In genomic region chr19:16492453-16492852, GRCm38 (mm10) we compare ENCODE assay signal across 29 mouse cellular contexts. TPM values are rescaled to one million over a fixed set of nuclear protein-coding genes. Genes with fewer than 3 reads are reported as not detected.
DNase-seq lines count a peak whose midpoint lies in the region; ATAC-seq and TF ChIP-seq lines count a peak whose summit lies in the region.
"Had no signal": no experiment of that assay in that cellular context is flagged by ENCODE, and none has a peak within 500 bp of the region (broad histone marks: within the 10 kb centered on the region; RNA-seq: fewer than 3 reads in every experiment).

No protein-coding gene starts in this region.

- DNase-seq in forebrain, embryonic 11.5 days (ENCODE audit: low spot score) = no peak
- DNase-seq in MEL (ENCODE audit: low read depth, low spot score) = peak; percentile 51
- DNase-seq in liver, embryonic 13.5 days = no peak
- no peak for DNase-seq in layer of hippocampus, adult 11-12 months (ENCODE audit: low spot score)
- DNase-seq in embryo, embryonic 10.5 days (ENCODE audit: low spot score) = no peak
- DNase-seq: adrenal gland, postnatal 14 days; cerebellum, adult 11 months; cerebellum, adult 9-10 months; cerebellum, postnatal 36 days; embryo, embryonic 11 days; forebrain, postnatal 0 days; heart, postnatal 14 days; kidney, adult 2 months; kidney, postnatal 36 days; layer of hippocampus, postnatal 36 days; left cerebral cortex, postnatal 4 days; lung, postnatal 36 days; spleen, adult 18-20 months; thymus, postnatal 25 days had no signal

- no peak overlapping the region for H3K9ac ChIP-seq in forebrain, embryonic 11.5 days (ENCODE audit: low read length)
- H3K9ac ChIP-seq in forebrain, embryonic 15.5 days (replicated peaks) = no peak overlapping the region
- no peak overlapping the region for H3K9ac ChIP-seq in MEL (ENCODE audit: control insufficient read depth, low read depth, low read length, poor library complexity, severe bottlenecking)
- H3K9ac ChIP-seq in liver, embryonic 13.5 days = no peak overlapping the region
- H3K9ac ChIP-seq: forebrain, postnatal 0 days; intestine, embryonic 15.5 days; limb, embryonic 15.5 days; lung, embryonic 15.5 days; midbrain, embryonic 13.5 days had no signal

- H3K4me1 ChIP-seq in forebrain, embryonic 11.5 days (replicated peaks; ENCODE audit: control insufficient read depth, insufficient read depth, low read length) = peaks cover 7% of the 10 kb centered on the region; the same call in 1 of the 2 replicates
- H3K4me1 ChIP-seq in forebrain, embryonic 15.5 days = 0 out of 2 replicates have a peak, but pooled peaks cover 6% of the 10 kb centered on the region
- peaks cover 7 to 33% of the 10 kb centered on the region in 2 experiments for H3K4me1 ChIP-seq in MEL (ENCODE audit: control insufficient read depth in 1 of 2, insufficient read depth in 2 of 2, low read length in 2 of 2)
- H3K4me1 ChIP-seq in liver, embryonic 13.5 days (replicated peaks) = peaks cover 48% of the 10 kb centered on the region
- H3K4me1 ChIP-seq: megakaryocyte, embryonic 14.5 days had no signal

- no peaks in the 10 kb centered on the region for H3K9me3 ChIP-seq in forebrain, embryonic 11.5 days (ENCODE audit: control insufficient read depth, low read length)
- H3K9me3 ChIP-seq in forebrain, embryonic 15.5 days = no peaks in the 10 kb centered on the region
- no peaks in the 10 kb centered on the region for H3K9me3 ChIP-seq in MEL (replicated peaks; ENCODE audit: insufficient read depth, low read length)
- H3K9me3 ChIP-seq in liver, embryonic 13.5 days (replicated peaks) = no peaks in the 10 kb centered on the region
- H3K9me3 ChIP-seq: intestine, embryonic 15.5 days; limb, embryonic 15.5 days; lung, embryonic 15.5 days; megakaryocyte, embryonic 14.5 days; midbrain, embryonic 13.5 days had no signal

- H3K79me2 ChIP-seq in MEL (ENCODE audit: control insufficient read depth, insufficient read depth, low read length, poor library complexity) = no peaks in the 10 kb centered on the region

- H3K27me3 ChIP-seq in forebrain, embryonic 11.5 days (ENCODE audit: control insufficient read depth, insufficient read depth, low read length) = no peaks in the 10 kb centered on the region
- H3K27me3 ChIP-seq in forebrain, embryonic 15.5 days = no peaks in the 10 kb centered on the region
- H3K27me3 ChIP-seq in MEL (ENCODE audit: control insufficient read depth in 1 of 2, insufficient read depth in 2 of 2, low read length in 2 of 2) = no peaks in the 10 kb centered on the region
- no peaks in the 10 kb centered on the region for H3K27me3 ChIP-seq in liver, embryonic 13.5 days
- H3K27me3 ChIP-seq: intestine, embryonic 15.5 days; limb, embryonic 15.5 days; lung, embryonic 15.5 days; midbrain, embryonic 13.5 days had no signal

- no peak for TF ChIP-seq RAD21 in MEL (IDR thresholded peaks at IDR 0.05; ENCODE audit: low read depth, low read length)

- ATAC-seq in forebrain, embryonic 11.5 days (replicated peaks; ENCODE audit: low FRiP score) = no peak
- ATAC-seq in forebrain, embryonic 15.5 days (replicated peaks) = no peak
- ATAC-seq in liver, embryonic 13.5 days (ENCODE audit: low read depth) = peak; percentile 50
- ATAC-seq in megakaryocyte progenitor cell, adult 5-6 weeks (replicated peaks; ENCODE audit: poor library complexity) = 0 out of 2 replicates have a peak, but pooled peaks have one; percentile 39
- ATAC-seq: forebrain, postnatal 0 days; hindbrain, postnatal 0 days; intestine, embryonic 15.5 days; midbrain, embryonic 13.5 days had no signal

- 94% methylated on average over 1 of the region's 1 CpGs for WGBS in forebrain, embryonic 11.5 days
- 85% methylated on average over 1 of the region's 1 CpGs for WGBS in forebrain, embryonic 15.5 days
- WGBS in liver, embryonic 13.5 days (ENCODE audit: insufficient replicate concordance) = 16% methylated on average over 1 of the region's 1 CpGs

- TF ChIP-seq EP300 in MEL (IDR thresholded peaks at IDR 0.05; ENCODE audit: low read depth in 1 of 2, low read length in 2 of 2) = peak; percentile 64 to 88; a peak in 3 of 4 replicates

- no peak overlapping the region for H3K4me3 ChIP-seq in forebrain, embryonic 11.5 days (ENCODE audit: low read depth, low read length)
- H3K4me3 ChIP-seq in forebrain, embryonic 15.5 days = no peak overlapping the region
- H3K4me3 ChIP-seq in MEL (ENCODE audit: control insufficient read depth in 1 of 2, insufficient read depth in 1 of 2, low read depth in 2 of 2, low read length in 2 of 2) = no peak overlapping the region
- H3K4me3 ChIP-seq in liver, embryonic 13.5 days (replicated peaks) = no peak overlapping the region
- H3K4me3 ChIP-seq: intestine, embryonic 15.5 days; limb, embryonic 15.5 days; lung, embryonic 15.5 days; megakaryocyte, embryonic 14.5 days; midbrain, embryonic 13.5 days had no signal

- TF ChIP-seq CTCF in MEL (IDR thresholded peaks at IDR 0.05 in 2 of 3, conservative IDR thresholded peaks at IDR 0.05 in 1 of 3; ENCODE audit: control insufficient read depth in 1 of 3, insufficient read depth in 1 of 3, low read depth in 2 of 3, low read length in 3 of 3, poor library complexity in 1 of 3, severe bottlenecking in 1 of 3) = no peak

- H3K4me2 ChIP-seq in forebrain, embryonic 11.5 days (ENCODE audit: low read depth, low read length, severe bottlenecking) = no peak overlapping the region
- H3K4me2 ChIP-seq in forebrain, embryonic 15.5 days (replicated peaks) = no peak overlapping the region
- no peak overlapping the region for H3K4me2 ChIP-seq in liver, embryonic 13.5 days
- H3K4me2 ChIP-seq: intestine, embryonic 15.5 days; limb, embryonic 15.5 days; lung, embryonic 15.5 days; midbrain, embryonic 13.5 days had no signal

- peak overlapping the region; percentile 57; the same call in 1 of the 2 replicates for H3K27ac ChIP-seq in forebrain, embryonic 11.5 days (ENCODE audit: low read depth, low read length)
- no peak overlapping the region for H3K27ac ChIP-seq in forebrain, embryonic 15.5 days (replicated peaks)
- peak overlapping the region; percentile 84 for H3K27ac ChIP-seq in MEL (ENCODE audit: control insufficient read depth, low read depth, low read length)
- no peak overlapping the region for H3K27ac ChIP-seq in liver, embryonic 13.5 days
- H3K27ac ChIP-seq: hindbrain, postnatal 0 days; intestine, embryonic 15.5 days; limb, embryonic 15.5 days; lung, embryonic 15.5 days; midbrain, embryonic 13.5 days had no signal

- TF ChIP-seq POLR2A in MEL (IDR thresholded peaks at IDR 0.05; ENCODE audit: control insufficient read depth in 1 of 2, insufficient read depth in 1 of 2, low read depth in 1 of 2, low read length in 2 of 2, poor library complexity in 1 of 2) = no peak

- no peaks in the 10 kb centered on the region for H3K36me3 ChIP-seq in forebrain, embryonic 11.5 days (ENCODE audit: control insufficient read depth, insufficient read depth, low read length)
- H3K36me3 ChIP-seq in forebrain, embryonic 15.5 days = no peaks in the 10 kb centered on the region
- peaks cover 0 to 19% of the 10 kb centered on the region in 2 experiments; a peak in 2 of 4 replicates for H3K36me3 ChIP-seq in MEL (ENCODE audit: control insufficient read depth in 1 of 2, insufficient read depth in 2 of 2, low read length in 2 of 2)
- no peaks in the 10 kb centered on the region for H3K36me3 ChIP-seq in liver, embryonic 13.5 days
- H3K36me3 ChIP-seq: intestine, embryonic 15.5 days; limb, embryonic 15.5 days; lung, embryonic 15.5 days; midbrain, embryonic 13.5 days had no signal

TF ChIP-seq in MEL, 35 proteins besides CTCF, POLR2A, EP300 and RAD21 (continues in another document):
- TF ChIP-seq NRF1 (IDR thresholded peaks at IDR 0.05; ENCODE audit: insufficient read depth, low read depth, low read length, poor library complexity, severe bottlenecking) (no peak), MXI1 (IDR thresholded peaks at IDR 0.05; ENCODE audit: low read depth, low read length) (no peak), NELFE (IDR thresholded peaks at IDR 0.05; ENCODE audit: low read depth, low read length) (no peak), GATA1 (IDR thresholded peaks at IDR 0.05; ENCODE audit: low read depth, low read length) (peak; percentile 80), MAFK (IDR thresholded peaks at IDR 0.05; ENCODE audit: borderline replicate concordance, low read depth, low read length) (no peak), TBP (IDR thresholded peaks at IDR 0.05; ENCODE audit: low read depth, low read length) (no peak), MYC (IDR thresholded peaks at IDR 0.05; ENCODE audit: low read depth, low read length) (no peak), UBTF (IDR thresholded peaks at IDR 0.05; ENCODE audit: borderline replicate concordance, insufficient read depth, low read depth, low read length) (no peak), BHLHE40 (IDR thresholded peaks at IDR 0.05; ENCODE audit: borderline replicate concordance, low read depth, low read length) (no peak), RCOR1 (IDR thresholded peaks at IDR 0.05; ENCODE audit: low read depth, low read length) (peak; percentile 62; the same call in 1 of the 2 replicates), GABPA (IDR thresholded peaks at IDR 0.05; ENCODE audit: low read depth, low read length) (no peak), MAZ (IDR thresholded peaks at IDR 0.05; ENCODE audit: low read depth, low read length) (no peak), ETS1 (IDR thresholded peaks at IDR 0.05; ENCODE audit: low read depth, low read length) (peak; percentile 58; the same call in 1 of the 2 replicates), SIN3A (IDR thresholded peaks at IDR 0.05; ENCODE audit: low read length) (no peak), TAL1 (IDR thresholded peaks at IDR 0.05; ENCODE audit: low read length) (no peak), CHD1 (IDR thresholded peaks at IDR 0.05; ENCODE audit: low read depth, low read length) (no peak), KAT2A (conservative IDR thresholded peaks at IDR 0.05; ENCODE audit: low read depth, low read length) (no peak), ZKSCAN1 (IDR thresholded peaks at IDR 0.05; ENCODE audit: low read depth, low read length) (no peak), MYB (IDR thresholded peaks at IDR 0.05; ENCODE audit: low read depth, low read length) (peak; percentile 78), USF2 (IDR thresholded peaks at IDR 0.05; ENCODE audit: borderline replicate concordance in 1 of 2, insufficient read depth in 1 of 2, low read depth in 1 of 2, low read length in 2 of 2) (no peak), USF1 (IDR thresholded peaks at IDR 0.05; ENCODE audit: low read depth, low read length) (no peak)

RNA-seq across cellular contexts. Expression of gene Gna14, which starts 56.9 kb away (rescaled TPM):
- polyA plus RNA-seq in forebrain, embryonic 11.5 days (2014; fragmentation: Nextera tagmentation; extraction: Ambion mirVana) = 1.8 and 2.5 TPM in 2 replicates
- polyA plus RNA-seq in forebrain, embryonic 15.5 days (2015; fragmentation: Nextera tagmentation; extraction: Ambion mirVana) = 1.3 TPM in 2 replicates
- total RNA-seq in MEL (2012; rRNA removed) = not detected in 2 replicates
- polyA plus RNA-seq in MEL (2012; ENCODE audit: insufficient read depth in 1 of 2, insufficient read length in 2 of 2, low read depth in 1 of 2, low replicate concordance in 2 of 2, missing spikeins in 1 of 2) = not detected
- 1.2 and 1.6 TPM in 2 replicates for polyA plus RNA-seq in liver, embryonic 13.5 days (2015; fragmentation: Nextera tagmentation; extraction: Ambion mirVana)
- total RNA-seq in megakaryocyte progenitor cell, adult 5-6 weeks (2015) = 2.6 and 3.6 TPM in 2 replicates
- 1.7 TPM in 2 replicates for total RNA-seq in megakaryocyte progenitor cell, adult 5-6 weeks (2017)
- total RNA-seq: monocyte, adult 5-6 weeks; neutrophil, adult 5-6 weeks had no signal

Comparison
In these comparisons a context has a peak if more than half of its experiments do, and no peak if none do; other contexts are left out.
1. H3K27ac ChIP-seq: peak in forebrain, embryonic 11.5 days (single experiment) and MEL (single experiment); none in forebrain, embryonic 15.5 days (single experiment) and liver, embryonic 13.5 days (single experiment).
2. ATAC-seq: peak in liver, embryonic 13.5 days (single experiment) and megakaryocyte progenitor cell, adult 5-6 weeks (single experiment); none in forebrain, embryonic 11.5 days (single experiment) and forebrain, embryonic 15.5 days (single experiment).